Mouse (Mus musculus) midbrain, embryonic 16.5 days (tissue): Measurements from ENCODE around the gene Rpl38. TPM values are rescaled to one million over a fixed set of nuclear protein-coding genes. Genes with fewer than 3 reads are reported as not detected.

Experiments used
- ATAC-seq: fragments of 200-750 bp; cut with Nextera tagmentation; 2 replicates; pipeline ENCODE4 v1.8.0; 2017; ENCODE audit warnings: moderate TSS enrichment
- H3K27ac ChIP-seq: fragments of 300-500 bp; sonication (generic); 2 replicates; pipeline ENCODE4 v1.5.1; 2014; ENCODE audit warnings: mild to moderate bottlenecking, low read length, mixed read lengths
- H3K27me3 ChIP-seq: fragments of 300-500 bp; sonication (generic); 2 replicates; pipeline ENCODE4 v1.6.1; 2014; ENCODE audit warnings: low read depth, low read length, mixed read lengths; ENCODE audit not compliant: control insufficient read depth, insufficient read depth
- H3K36me3 ChIP-seq: fragments of 300-500 bp; sonication (generic); 2 replicates; pipeline ENCODE4 v1.6.1; 2014; ENCODE audit warnings: mild to moderate bottlenecking, low read length, moderate library complexity, mixed read lengths; ENCODE audit not compliant: control insufficient read depth, insufficient read depth
- H3K4me1 ChIP-seq: fragments of 300-500 bp; sonication (generic); 2 replicates; pipeline ENCODE4 v1.6.1; 2014; ENCODE audit warnings: mild to moderate bottlenecking, low read length, mixed read lengths; ENCODE audit not compliant: control insufficient read depth, insufficient read depth
- H3K4me2 ChIP-seq: fragments of 300-500 bp; sonication (generic); 2 replicates; pipeline ENCODE4 v1.6.1; 2014; ENCODE audit warnings: mild to moderate bottlenecking, low read length, mixed read lengths
- H3K4me3 ChIP-seq: fragments of 300-500 bp; sonication (generic); 2 replicates; pipeline ENCODE4 v1.5.1; 2014; ENCODE audit warnings: low read depth, mild to moderate bottlenecking, low read length, moderate library complexity, mixed read lengths
- H3K9ac ChIP-seq: fragments of 300-500 bp; sonication (generic); 2 replicates; pipeline ENCODE4 v1.6.1; 2014; ENCODE audit warnings: low read depth, low read length, mixed read lengths
- H3K9me3 ChIP-seq: fragments of 300-500 bp; sonication (generic); replicated peaks from 2 replicates; pipeline ENCODE4 v1.6.1; 2014; ENCODE audit warnings: mild to moderate bottlenecking, low read length, mixed read lengths; ENCODE audit not compliant: control insufficient read depth, poor library complexity, severe bottlenecking
- WGBS: fragments of 180-500 bp; shearing (Covaris S2); extraction: QIAGEN DNeasy Blood & Tissue Kit; methylation state at CpG from one replicate; pipeline ENCODE4 v1.1.7; 2014; 5-methylcytosine and 5-hydroxymethylcytosine counted together
- polyA plus RNA-seq: library from polyadenylated mRNA; unstranded; fragments of >200 nt; fragmentation: Nextera tagmentation; extraction: Ambion mirVana; gene quantifications from 2 replicates; pipeline ENCODE4 v1.2.1, GENCODE M21; 2015

Gene Rpl38
- 641 and 649 TPM in 2 replicates for polyA plus RNA-seq

GRCm38 (mm10) chr11:114668301-114668710, at the start of gene Rpl38:
TSS of gene Rpl38 (plus strand) at chr11:114668524.
- Histone ChIP-seq H3K9me3 (no peaks in the 10 kb centered on the region), H3K27ac (peak within 1 kb of the TSS; percentile 91), H3K4me1 (peaks cover 16% of the 10 kb centered on the region), H3K36me3 (peaks cover 22% of the 10 kb centered on the region), H3K4me3 (peak within 1 kb of the TSS; percentile 68), H3K27me3 (no peaks in the 10 kb centered on the region; the same call in 1 of the 2 replicates), H3K4me2 (peak within 1 kb of the TSS; percentile 92), H3K9ac (peak within 1 kb of the TSS; percentile 78)
- peak; percentile 87 for ATAC-seq
- WGBS: 0% methylated on average over 17 of the region's 21 CpGs

GRCm38 (mm10) chr11:114618697-114619417, 49.5 kb upstream of the Rpl38 start:
- H3K9ac ChIP-seq: no peak overlapping the region
- H3K36me3 ChIP-seq: no peaks in the 10 kb centered on the region
- 41% methylated on average over 17 of the region's 17 CpGs for WGBS
- H3K27me3 ChIP-seq: no peaks in the 10 kb centered on the region
- no peaks in the 10 kb centered on the region for H3K4me1 ChIP-seq
- no peak overlapping the region for H3K4me3 ChIP-seq
- H3K9me3 ChIP-seq: no peaks in the 10 kb centered on the region
- no peak overlapping the region for H3K27ac ChIP-seq
- no peak for ATAC-seq
- H3K4me2 ChIP-seq: no peak overlapping the region

GRCm38 (mm10) chr11:114626071-114626690, 42.1 kb upstream of the Rpl38 start:
- H3K27me3 ChIP-seq: no peaks in the 10 kb centered on the region
- H3K4me2 ChIP-seq: no peak overlapping the region
- no peaks in the 10 kb centered on the region for H3K9me3 ChIP-seq
- no peak overlapping the region for H3K27ac ChIP-seq
- H3K4me1 ChIP-seq: no peaks in the 10 kb centered on the region
- ATAC-seq: no peak
- no peak overlapping the region for H3K4me3 ChIP-seq
- no peak overlapping the region for H3K9ac ChIP-seq
- WGBS: 59% methylated on average over 13 of the region's 13 CpGs
- H3K36me3 ChIP-seq: no peaks in the 10 kb centered on the region

DNA sequence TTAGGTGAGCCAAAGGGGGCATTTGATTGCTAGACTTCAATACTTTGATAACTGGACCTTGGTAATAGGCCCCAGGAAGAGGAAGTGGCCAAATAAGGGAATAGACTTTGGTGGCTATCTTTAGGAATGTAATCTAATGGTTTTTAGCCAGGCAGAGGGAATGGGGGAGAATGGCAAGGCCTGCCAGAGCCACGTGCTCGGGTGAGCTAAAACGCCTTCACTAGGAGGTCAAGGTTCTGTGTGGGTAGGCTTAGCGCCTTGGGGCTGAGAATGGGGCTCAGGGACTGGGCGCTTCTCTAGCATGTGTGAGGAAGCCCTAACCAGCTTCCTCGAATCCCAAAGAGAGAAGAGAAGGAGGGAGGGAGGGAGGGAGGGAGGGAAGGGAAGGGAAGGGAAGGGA, 41.3 kb upstream of the Rpl38 start:
- Histone ChIP-seq H3K27ac (no peak overlapping the region), H3K27me3 (no peaks in the 10 kb centered on the region), H3K36me3 (no peaks in the 10 kb centered on the region), H3K9me3 (no peaks in the 10 kb centered on the region), H3K9ac (no peak overlapping the region), H3K4me1 (peaks cover 2% of the 10 kb centered on the region; the same call in 1 of the 2 replicates), H3K4me2 (no peak overlapping the region), H3K4me3 (no peak overlapping the region)
- 88% methylated on average over 5 of the region's 6 CpGs for WGBS
- no peak for ATAC-seq

DNA sequence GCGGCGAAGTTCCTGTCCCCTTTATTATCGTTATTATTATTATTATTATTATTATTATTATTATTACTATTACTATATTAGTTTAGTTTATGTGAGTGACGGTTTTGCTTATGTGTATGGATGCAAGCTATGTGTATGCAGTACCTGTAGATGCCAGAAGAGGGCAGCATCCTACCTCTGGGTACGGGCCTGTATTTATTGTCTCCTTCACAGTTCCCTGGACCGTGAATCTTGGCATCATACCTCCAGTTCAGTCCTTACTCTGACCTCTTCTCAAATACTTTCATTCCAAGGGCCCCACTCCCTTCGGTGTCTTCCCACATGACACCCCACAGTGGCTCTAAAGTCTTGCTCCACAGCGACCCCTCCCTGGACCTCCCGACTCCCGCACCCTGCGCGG, 40.3 kb upstream of the Rpl38 start:
- Histone ChIP-seq H3K27ac (no peak overlapping the region), H3K36me3 (no peaks in the 10 kb centered on the region), H3K4me2 (no peak overlapping the region), H3K9me3 (no peaks in the 10 kb centered on the region), H3K4me1 (peaks cover 4% of the 10 kb centered on the region; the same call in 1 of the 2 replicates), H3K9ac (no peak overlapping the region), H3K4me3 (no peak overlapping the region), H3K27me3 (no peaks in the 10 kb centered on the region)
- ATAC-seq: no peak
- WGBS: 78% methylated on average over 12 of the region's 12 CpGs

DNA sequence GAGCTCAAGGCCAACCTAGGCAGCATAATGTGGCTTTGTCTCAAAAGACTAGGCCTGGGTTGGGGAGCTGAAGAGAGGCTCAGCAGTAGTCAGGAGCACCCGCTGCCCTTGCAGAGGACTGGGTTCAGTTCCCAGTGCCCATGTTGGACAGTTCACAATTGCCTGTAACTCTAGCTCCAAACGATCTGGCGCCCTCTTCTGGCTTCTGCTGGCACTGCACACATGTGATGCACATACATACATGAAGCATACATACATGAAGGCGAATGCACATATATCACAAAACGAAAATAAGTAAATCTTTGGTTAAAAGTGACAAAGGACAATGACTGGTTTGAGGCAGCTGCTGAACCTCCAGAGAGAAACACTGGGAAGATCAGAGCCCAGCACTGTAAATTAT, 38.3 kb upstream of the Rpl38 start:
- H3K27me3 ChIP-seq: no peaks in the 10 kb centered on the region
- no peak overlapping the region for H3K27ac ChIP-seq
- no peak overlapping the region for H3K4me3 ChIP-seq
- H3K36me3 ChIP-seq: no peaks in the 10 kb centered on the region
- peaks cover 4% of the 10 kb centered on the region; the same call in 1 of the 2 replicates for H3K4me1 ChIP-seq
- no peak overlapping the region for H3K9ac ChIP-seq
- no peak overlapping the region for H3K4me2 ChIP-seq
- 83% methylated on average over 5 of the region's 5 CpGs for whole genome bisulfite sequencing
- no peaks in the 10 kb centered on the region for H3K9me3 ChIP-seq
- no peak for ATAC-seq

- Histone ChIP-seq H3K27me3 (no peaks in the 10 kb centered on the region), H3K9me3 (no peaks in the 10 kb centered on the region), H3K4me3 (no peak overlapping the region), H3K36me3 (no peaks in the 10 kb centered on the region), H3K4me1 (peaks cover 19% of the 10 kb centered on the region), H3K4me2 (no peak overlapping the region), H3K27ac (no peak overlapping the region), H3K9ac (no peak overlapping the region)
- no peak for ATAC-seq
- 69% methylated on average over 8 of the region's 8 CpGs for WGBS
These were observed 36.1 kb upstream of the Rpl38 start for GRCm38 (mm10) chr11:114632266-114632665.

DNA sequence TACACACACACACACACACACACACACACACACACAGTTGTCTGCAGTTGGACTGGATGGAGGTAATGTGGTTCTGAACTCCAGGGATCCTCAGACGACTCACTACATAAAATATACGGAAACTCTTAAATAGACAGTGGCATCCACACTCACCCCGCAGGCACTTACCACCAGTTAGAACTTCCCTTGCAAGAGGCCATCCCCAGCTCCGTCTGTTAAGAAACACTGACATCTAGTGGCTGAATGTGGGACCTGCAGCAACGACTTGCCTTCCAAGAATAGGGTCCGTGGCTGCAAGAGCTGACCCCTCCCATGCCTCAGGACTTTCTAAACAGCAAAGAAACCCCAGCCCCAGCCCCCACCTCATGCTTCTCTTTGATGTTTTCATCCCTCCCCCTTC, 32.0 kb upstream of the Rpl38 start:
- 0% methylated on average over 6 of the region's 6 CpGs for WGBS
- H3K4me3 ChIP-seq: no peak overlapping the region
- no peak overlapping the region for H3K27ac ChIP-seq
- H3K27me3 ChIP-seq: no peaks in the 10 kb centered on the region; the same call in 1 of the 2 replicates
- H3K9ac ChIP-seq: peak overlapping the region; percentile 26; the same call in 1 of the 2 replicates
- peak; percentile 83 for ATAC-seq
- peak overlapping the region; percentile 36 for H3K4me2 ChIP-seq
- H3K36me3 ChIP-seq: no peaks in the 10 kb centered on the region
- H3K4me1 ChIP-seq: peaks cover 23% of the 10 kb centered on the region
- no peaks in the 10 kb centered on the region for H3K9me3 ChIP-seq
